Mouse (Mus musculus): ENCODE results near the gene Spib.

Spib gene

GRCm38 (mm10) chr7:44526414-44527154 is 5.3 kb downstream of the Spib start:
- no peak for DNase-seq (ENCODE audit: low spot score)

- DNase-seq (ENCODE audit: low spot score), result peak; percentile 89
These were observed 6.6 kb downstream of the Spib start for GRCm38 (mm10) chr7:44525126-44525832.

- no peak for DNase-seq (ENCODE audit: low spot score)
These were observed 7.4 kb downstream of the Spib start, which contains the start of gene Mybpc2 for GRCm38 (mm10) chr7:44524502-44524901. Mybpc2 (minus strand) TSS chr7:44524656.

- no peak for DNase-seq (ENCODE audit: low spot score)
These were observed 8.8 kb downstream of the Spib start for GRCm38 (mm10) chr7:44523056-44523455.

GRCm38 (mm10) chr7:44521710-44522109 is 10.2 kb downstream of the Spib start:
- DNase-seq (ENCODE audit: low spot score), result peak; percentile 76

- DNase-seq (ENCODE audit: low spot score), result no peak
These were observed 10.9 kb downstream of the Spib start for GRCm38 (mm10) chr7:44520990-44521389.

GRCm38 (mm10) chr7:44519240-44519913 is 12.5 kb downstream of the Spib start:
- DNase-seq (ENCODE audit: low spot score), result no peak

GRCm38 (mm10) chr7:44507491-44507890 is 24.4 kb downstream of the Spib start:
- no peak for DNase-seq (ENCODE audit: low spot score)

- DNase-seq (ENCODE audit: low spot score), result peak; percentile 85
These were observed 30.2 kb downstream of the Spib start for GRCm38 (mm10) chr7:44501563-44502115.

GRCm38 (mm10) chr7:44500046-44500445 is 31.8 kb downstream of the Spib start:
- peak; percentile 57 for DNase-seq (ENCODE audit: low spot score)

- DNase-seq (ENCODE audit: low spot score), result peak; percentile 30
These were observed 32.9 kb downstream of the Spib start for GRCm38 (mm10) chr7:44498922-44499321.

GRCm38 (mm10) chr7:44497361-44498055 is 34.4 kb downstream of the Spib start:
- DNase-seq (ENCODE audit: low spot score), result peak; percentile 41

- DNase-seq (ENCODE audit: low spot score), result no peak
These were observed 35.1 kb downstream of the Spib start for GRCm38 (mm10) chr7:44496771-44497109.

- DNase-seq (ENCODE audit: low spot score), result peak; percentile 97
These were observed 35.7 kb downstream of the Spib start, which contains the start of the genes Emc10 and Fam71e1 for GRCm38 (mm10) chr7:44495992-44496770. Emc10 (minus strand) TSS chr7:44496529. Fam71e1 (plus strand) TSS chr7:44496581.

- DNase-seq (ENCODE audit: low spot score), result peak; percentile 35
These were observed 36.8 kb downstream of the Spib start for GRCm38 (mm10) chr7:44495086-44495485.

GRCm38 (mm10) chr7:44494681-44495080 is 37.2 kb downstream of the Spib start:
- peak; percentile 52 for DNase-seq (ENCODE audit: low spot score)

GRCm38 (mm10) chr7:44492166-44492826 is 39.6 kb downstream of the Spib start:
- peak; percentile 42 for DNase-seq (ENCODE audit: low spot score)

GRCm38 (mm10) chr7:44491391-44491790 is 40.5 kb downstream of the Spib start:
- DNase-seq (ENCODE audit: low spot score), result peak; percentile 40

GRCm38 (mm10) chr7:44490281-44490680 is 41.6 kb downstream of the Spib start:
- DNase-seq (ENCODE audit: low spot score), result peak; percentile 46

GRCm38 (mm10) chr7:44488545-44488944 is 43.3 kb downstream of the Spib start:
- no peak for DNase-seq (ENCODE audit: low spot score)

Data from testis, postnatal 10 days (tissue).